Mouse (Mus musculus): ENCODE measurements at regions not wholly inside any gene's neighbourhood (a gene's known extent, or its start where the extent isn't known, plus 50 kb on each side); places are given as distances from the start of the nearest gene placed in this dataset.

GRCm38 (mm10) chr14:68447240-68447923, 846.7 kb downstream of the Synb start:
- H3K9me3 ChIP-seq (ENCODE audit: control insufficient read depth, insufficient read depth, low read depth, low read length) = peaks cover 13% of the 10 kb centered on the region
- H3K4me3 ChIP-seq (ENCODE audit: insufficient read depth in 1 of 2, low read depth in 1 of 2, low read length in 2 of 2, poor library complexity in 1 of 2, severe bottlenecking in 1 of 2) = no peak overlapping the region
- in situ Hi-C loops (cut with MboI; ENCODE audit: low sequenced_read_pairs in 2 of 2, unreplicated experiment in 2 of 2) = no loop called here
- no peaks in the 10 kb centered on the region for H3K36me3 ChIP-seq (ENCODE audit: control insufficient read depth, insufficient read depth, low read length, poor library complexity, severe bottlenecking)
- H3K27ac ChIP-seq (ENCODE audit: insufficient read depth, low read depth, low read length, poor library complexity, severe bottlenecking) = no peak overlapping the region
- H3K9ac ChIP-seq (ENCODE audit: insufficient read depth, low read depth, low read length, poor library complexity, severe bottlenecking) = no peak overlapping the region
- H3K4me1 ChIP-seq (ENCODE audit: control insufficient read depth in 2 of 2, insufficient read depth in 2 of 2, low read length in 2 of 2, poor library complexity in 1 of 2) = no peaks in the 10 kb centered on the region
- DNase-seq (ENCODE audit: low read depth, low spot score) = no peak
- TF ChIP-seq ZC3H11A (IDR thresholded peaks at IDR 0.05; ENCODE audit: borderline replicate concordance, low read depth, low read length) (no peak), CHD2 (IDR thresholded peaks at IDR 0.05; ENCODE audit: low read depth, low read length) (no peak), MAFK (IDR thresholded peaks at IDR 0.05; ENCODE audit: insufficient read depth, low read depth, low read length) (no peak), HCFC1 (IDR thresholded peaks at IDR 0.05; ENCODE audit: borderline replicate concordance, insufficient read depth, low read length) (no peak), ZNF384 (IDR thresholded peaks at IDR 0.05; ENCODE audit: low read depth, low read length) (no peak)

- Histone ChIP-seq H3K9me3 (ENCODE audit: control insufficient read depth, insufficient read depth, low read depth, low read length) (no peaks in the 10 kb centered on the region), H3K4me1 (ENCODE audit: control insufficient read depth in 2 of 2, insufficient read depth in 2 of 2, low read length in 2 of 2, poor library complexity in 1 of 2) (no peaks in the 10 kb centered on the region), H3K36me3 (ENCODE audit: control insufficient read depth, insufficient read depth, low read length, poor library complexity, severe bottlenecking) (no peaks in the 10 kb centered on the region), H3K9ac (ENCODE audit: insufficient read depth, low read depth, low read length, poor library complexity, severe bottlenecking) (no peak overlapping the region), H3K27ac (ENCODE audit: insufficient read depth, low read depth, low read length, poor library complexity, severe bottlenecking) (no peak overlapping the region), H3K4me3 (ENCODE audit: insufficient read depth in 1 of 2, low read depth in 1 of 2, low read length in 2 of 2, poor library complexity in 1 of 2, severe bottlenecking in 1 of 2) (no peak overlapping the region)
- TF ChIP-seq ZNF384 (IDR thresholded peaks at IDR 0.05; ENCODE audit: low read depth, low read length) = no peak
- TF ChIP-seq HCFC1 (IDR thresholded peaks at IDR 0.05; ENCODE audit: borderline replicate concordance, insufficient read depth, low read length) = no peak
- no peak for TF ChIP-seq CHD2 (IDR thresholded peaks at IDR 0.05; ENCODE audit: low read depth, low read length)
- no peak for TF ChIP-seq MAFK (IDR thresholded peaks at IDR 0.05; ENCODE audit: insufficient read depth, low read depth, low read length)
- TF ChIP-seq ZC3H11A (IDR thresholded peaks at IDR 0.05; ENCODE audit: borderline replicate concordance, low read depth, low read length) = no peak
- DNase-seq (ENCODE audit: low read depth, low spot score) = no peak
- in situ Hi-C loops (cut with MboI; ENCODE audit: low sequenced_read_pairs in 2 of 2, unreplicated experiment in 2 of 2) = no loop called here
Measured at GRCm38 (mm10) chr14:68433326-68433725, 860.8 kb downstream of the Synb start.

- Histone ChIP-seq H3K9ac (ENCODE audit: insufficient read depth, low read depth, low read length, poor library complexity, severe bottlenecking) (no peak overlapping the region), H3K36me3 (ENCODE audit: control insufficient read depth, insufficient read depth, low read length, poor library complexity, severe bottlenecking) (no peaks in the 10 kb centered on the region), H3K9me3 (ENCODE audit: control insufficient read depth, insufficient read depth, low read depth, low read length) (no peaks in the 10 kb centered on the region), H3K4me1 (ENCODE audit: control insufficient read depth in 2 of 2, insufficient read depth in 2 of 2, low read length in 2 of 2, poor library complexity in 1 of 2) (no peaks in the 10 kb centered on the region), H3K27ac (ENCODE audit: insufficient read depth, low read depth, low read length, poor library complexity, severe bottlenecking) (no peak overlapping the region), H3K4me3 (ENCODE audit: insufficient read depth in 1 of 2, low read depth in 1 of 2, low read length in 2 of 2, poor library complexity in 1 of 2, severe bottlenecking in 1 of 2) (no peak overlapping the region)
- DNase-seq (ENCODE audit: low read depth, low spot score) = no peak
- in situ Hi-C loops (cut with MboI; ENCODE audit: low sequenced_read_pairs in 2 of 2, unreplicated experiment in 2 of 2) = no loop called here
- no peak for TF ChIP-seq ZC3H11A (IDR thresholded peaks at IDR 0.05; ENCODE audit: borderline replicate concordance, low read depth, low read length)
- TF ChIP-seq CHD2 (IDR thresholded peaks at IDR 0.05; ENCODE audit: low read depth, low read length) = no peak
- no peak for TF ChIP-seq ZNF384 (IDR thresholded peaks at IDR 0.05; ENCODE audit: low read depth, low read length)
Measured at GRCm38 (mm10) chr14:68432111-68432510, 862.0 kb downstream of the Synb start.

GRCm38 (mm10) chr14:68427235-68427634, 866.9 kb downstream of the Synb start:
- no peaks in the 10 kb centered on the region for H3K4me1 ChIP-seq (ENCODE audit: control insufficient read depth in 2 of 2, insufficient read depth in 2 of 2, low read length in 2 of 2, poor library complexity in 1 of 2)
- no peaks in the 10 kb centered on the region for H3K36me3 ChIP-seq (ENCODE audit: control insufficient read depth, insufficient read depth, low read length, poor library complexity, severe bottlenecking)
- no peak overlapping the region for H3K9ac ChIP-seq (ENCODE audit: insufficient read depth, low read depth, low read length, poor library complexity, severe bottlenecking)
- H3K9me3 ChIP-seq (ENCODE audit: control insufficient read depth, insufficient read depth, low read depth, low read length) = no peaks in the 10 kb centered on the region
- TF ChIP-seq HCFC1 (IDR thresholded peaks at IDR 0.05; ENCODE audit: borderline replicate concordance, insufficient read depth, low read length) (no peak), ZC3H11A (IDR thresholded peaks at IDR 0.05; ENCODE audit: borderline replicate concordance, low read depth, low read length) (no peak)
- H3K4me3 ChIP-seq (ENCODE audit: insufficient read depth in 1 of 2, low read depth in 1 of 2, low read length in 2 of 2, poor library complexity in 1 of 2, severe bottlenecking in 1 of 2) = no peak overlapping the region
- no peak for DNase-seq (ENCODE audit: low read depth, low spot score)
- in situ Hi-C loops (cut with MboI; ENCODE audit: low sequenced_read_pairs in 2 of 2, unreplicated experiment in 2 of 2) = no loop called here
- no peak overlapping the region for H3K27ac ChIP-seq (ENCODE audit: insufficient read depth, low read depth, low read length, poor library complexity, severe bottlenecking)

GRCm38 (mm10) chr14:68392440-68392839, 901.7 kb downstream of the Synb start:
- H3K4me3 ChIP-seq (ENCODE audit: insufficient read depth in 1 of 2, low read depth in 1 of 2, low read length in 2 of 2, poor library complexity in 1 of 2, severe bottlenecking in 1 of 2) = no peak overlapping the region
- no peak for TF ChIP-seq MAFK (IDR thresholded peaks at IDR 0.05; ENCODE audit: insufficient read depth, low read depth, low read length)
- no peak for TF ChIP-seq HCFC1 (IDR thresholded peaks at IDR 0.05; ENCODE audit: borderline replicate concordance, insufficient read depth, low read length)
- no peak for TF ChIP-seq CHD2 (IDR thresholded peaks at IDR 0.05; ENCODE audit: low read depth, low read length)
- no peak for TF ChIP-seq ZC3H11A (IDR thresholded peaks at IDR 0.05; ENCODE audit: borderline replicate concordance, low read depth, low read length)
- no peak for TF ChIP-seq ZNF384 (IDR thresholded peaks at IDR 0.05; ENCODE audit: low read depth, low read length)
- in situ Hi-C loops (cut with MboI; ENCODE audit: low sequenced_read_pairs in 2 of 2, unreplicated experiment in 2 of 2) = no loop called here

More at GRCm38 (mm10) chr14:68392440-68392839, 901.7 kb downstream of the Synb start:
- no peaks in the 10 kb centered on the region; the same call in 1 of the 2 replicates for H3K9me3 ChIP-seq (ENCODE audit: control insufficient read depth, insufficient read depth, low read depth, low read length)
- DNase-seq (ENCODE audit: low read depth, low spot score) = no peak
- H3K36me3 ChIP-seq (ENCODE audit: control insufficient read depth, insufficient read depth, low read length, poor library complexity, severe bottlenecking) = no peaks in the 10 kb centered on the region
- H3K27ac ChIP-seq (ENCODE audit: insufficient read depth, low read depth, low read length, poor library complexity, severe bottlenecking) = no peak overlapping the region
- H3K9ac ChIP-seq (ENCODE audit: insufficient read depth, low read depth, low read length, poor library complexity, severe bottlenecking) = no peak overlapping the region
- no peaks in the 10 kb centered on the region for H3K4me1 ChIP-seq (ENCODE audit: control insufficient read depth in 2 of 2, insufficient read depth in 2 of 2, low read length in 2 of 2, poor library complexity in 1 of 2)

Data from ES-E14 (cell line).